Mouse (Mus musculus) T-helper 1 cell (primary cell): ENCODE measurements at regions not wholly inside any gene's neighbourhood (a gene's known extent, or its start where the extent isn't known, plus 50 kb on each side); places are given as distances from the start of the nearest gene placed in this dataset.

Source experiments
- in situ Hi-C: fragments of 300-600 bp; cut with MboI, MseI; formaldehyde crosslinking; loops from one replicate; pipeline ENCODE4 v1.15.1; 2025; ENCODE audit warnings: high pct_unique_total_duplicates

DNA sequence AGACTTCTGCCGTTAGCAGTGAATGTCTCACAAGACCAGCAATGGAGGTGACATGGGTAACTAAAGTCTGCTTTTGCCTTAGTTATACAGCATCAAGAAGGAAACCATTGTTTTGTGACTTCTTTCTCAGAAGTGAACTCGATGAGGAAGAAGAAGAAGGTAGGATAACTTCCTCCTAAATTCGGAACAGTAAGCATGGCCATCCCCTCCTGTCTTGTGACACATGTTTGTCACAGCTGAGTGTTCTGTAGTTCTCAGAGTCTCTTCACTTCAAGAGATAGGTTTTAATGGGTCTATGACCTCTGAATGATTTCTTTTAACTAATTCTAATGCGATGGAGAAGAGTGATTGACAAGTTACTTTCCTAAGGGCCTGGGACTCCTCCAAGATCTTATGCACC is 79.3 kb upstream of the Zeb2 start:
- in situ Hi-C loops: no loop called here

GRCm38 (mm10) chr2:45194335-45194734 is 77.1 kb upstream of the Zeb2 start:
- in situ Hi-C loops: no loop called here

DNA sequence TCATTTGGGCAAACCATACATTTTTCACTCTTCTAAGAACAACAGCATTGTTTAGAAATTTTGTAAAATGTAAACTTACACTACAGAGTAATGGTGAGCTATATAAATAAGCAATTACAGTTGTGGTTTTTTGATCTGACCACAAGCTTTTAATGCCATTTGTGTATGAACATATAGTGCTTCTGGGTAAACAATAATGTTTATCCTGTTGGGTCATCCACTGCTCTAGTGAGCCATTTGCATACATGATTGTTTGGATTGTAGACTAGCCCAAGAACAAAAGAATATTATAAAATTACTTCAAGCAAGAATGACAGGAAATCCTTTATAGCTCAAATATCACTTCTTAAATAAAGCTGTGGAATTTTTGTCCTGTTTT is 68.4 kb upstream of the Zeb2 start:
- in situ Hi-C loops: no loop called here

GRCm38 (mm10) chr2:45184704-45185620 is 67.8 kb upstream of the Zeb2 start:
- in situ Hi-C loops: no loop called here

DNA sequence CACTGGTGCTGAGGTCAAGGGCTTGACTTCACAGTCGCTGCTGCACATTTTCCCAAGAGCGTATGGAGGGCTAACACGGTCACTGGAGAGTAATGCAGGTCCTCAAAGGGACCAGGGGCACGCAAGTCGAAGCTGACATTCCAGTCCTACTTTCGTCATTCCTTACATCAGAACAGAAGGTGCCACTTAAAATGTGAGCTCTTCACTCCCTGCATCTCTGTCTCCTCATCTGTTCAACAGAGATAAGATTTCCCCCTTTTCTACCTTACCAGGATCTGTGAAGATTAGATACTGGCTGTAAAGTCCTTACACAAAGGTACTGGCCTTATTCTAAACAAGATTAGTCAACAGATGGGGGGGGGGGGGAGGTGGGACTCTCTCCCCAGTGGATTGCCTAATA is 67.0 kb upstream of the Zeb2 start:
- in situ Hi-C loops: no loop called here

DNA sequence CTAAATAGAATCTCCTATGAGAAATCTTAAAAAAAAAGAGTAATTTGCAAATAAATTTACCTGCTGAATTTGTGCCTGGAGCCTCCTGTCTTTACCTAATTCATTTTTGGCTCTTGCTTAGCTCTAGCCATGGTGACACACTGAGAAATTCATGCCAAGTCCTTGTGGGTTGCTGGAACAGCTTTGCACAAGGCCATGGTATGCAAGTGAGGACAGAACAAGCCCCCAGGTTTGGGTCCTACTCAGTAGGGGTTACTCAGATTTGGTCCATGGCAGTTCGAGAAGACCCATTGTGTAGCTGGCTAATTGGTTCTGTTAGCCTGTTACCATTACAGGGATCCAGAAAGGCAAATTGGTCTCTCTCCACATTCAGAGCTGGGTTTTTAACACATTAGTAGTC is 65.7 kb upstream of the Zeb2 start:
- in situ Hi-C loops: no loop called here

- in situ Hi-C loops: no loop called here
Observed at GRCm38 (mm10) chr2:45181552-45181951, 64.4 kb upstream of the Zeb2 start.

- in situ Hi-C loops: no loop called here
Observed at GRCm38 (mm10) chr2:45178849-45179453, 61.8 kb upstream of the Zeb2 start.

DNA sequence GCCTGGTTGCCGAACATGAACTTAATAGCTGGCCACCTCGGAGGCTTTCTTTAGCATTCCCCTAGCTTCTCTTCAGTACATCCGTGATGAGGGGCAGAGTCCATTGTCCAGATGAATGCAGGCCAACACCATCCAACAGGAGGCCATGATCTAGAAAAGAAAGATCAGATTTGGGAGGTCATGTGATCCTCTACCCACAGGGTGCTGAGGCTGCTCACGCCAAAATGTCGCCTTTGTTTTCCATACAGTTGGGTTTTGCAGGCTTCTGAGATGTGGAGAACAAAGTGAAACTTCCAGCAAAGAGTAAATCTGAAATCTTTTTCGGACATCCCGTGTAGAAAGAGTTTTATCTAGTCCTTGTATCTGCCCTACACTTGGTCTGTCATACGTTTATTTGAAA is 55.2 kb upstream of the Zeb2 start:
- in situ Hi-C loops: no loop called here

- in situ Hi-C loops: no loop called here
Observed at GRCm38 (mm10) chr2:45171520-45172173, 54.5 kb upstream of the Zeb2 start.

GRCm38 (mm10) chr2:45170272-45170671 is 53.1 kb upstream of the Zeb2 start:
- in situ Hi-C loops: no loop called here

GRCm38 (mm10) chr2:45169429-45170070 is 52.4 kb upstream of the Zeb2 start:
- in situ Hi-C loops: no loop called here

- in situ Hi-C loops: no loop called here
Observed at GRCm38 (mm10) chr2:45168606-45169005, 51.4 kb upstream of the Zeb2 start.
